Mouse (Mus musculus) heart, embryonic 15.5 days (tissue): ENCODE measurements at regions not wholly inside any gene's neighbourhood (a gene's known extent, or its start where the extent isn't known, plus 50 kb on each side); places are given as distances from the start of the nearest gene placed in this dataset.
A peak's percentile ranks its signal among the peaks of the same experiment; 100 is the strongest.

Experiments
- ATAC-seq: fragments of 200-750 bp; cut with Nextera tagmentation; replicated peaks from 2 replicates; pipeline ENCODE4 v1.8.0; 2017; ENCODE audit warnings: low read depth, moderate TSS enrichment; ENCODE audit not compliant: insufficient number of reproducible peaks, insufficient read depth, low FRiP score
- H3K27ac ChIP-seq: fragments of 300-500 bp; sonication (generic); 2 replicates; pipeline ENCODE4 v1.5.1; 2015; ENCODE audit warnings: mild to moderate bottlenecking, inconsistent platforms
- H3K27me3 ChIP-seq: fragments of 300-500 bp; sonication (generic); 2 replicates; pipeline ENCODE4 v1.6.1; 2015; ENCODE audit warnings: inconsistent platforms
- H3K36me3 ChIP-seq: fragments of 300-500 bp; sonication (generic); 2 replicates; pipeline ENCODE4 v1.6.1; 2015; ENCODE audit warnings: mild to moderate bottlenecking, inconsistent platforms
- H3K4me1 ChIP-seq: fragments of 300-500 bp; sonication (generic); replicated peaks from 2 replicates; pipeline ENCODE4 v1.6.1; 2015; ENCODE audit warnings: inconsistent platforms
- H3K4me2 ChIP-seq: fragments of 300-500 bp; sonication (generic); 2 replicates; pipeline ENCODE4 v1.6.1; 2015; ENCODE audit warnings: inconsistent platforms, mild to moderate bottlenecking, moderate library complexity
- H3K4me3 ChIP-seq: fragments of 300-500 bp; sonication (generic); 2 replicates; pipeline ENCODE4 v1.5.1; 2015; ENCODE audit warnings: mild to moderate bottlenecking, inconsistent platforms
- H3K9ac ChIP-seq: fragments of 300-500 bp; sonication (generic); 2 replicates; pipeline ENCODE4 v1.6.1; 2015; ENCODE audit warnings: mild to moderate bottlenecking, inconsistent platforms
- H3K9me3 ChIP-seq: fragments of 300-500 bp; sonication (generic); replicated peaks from 2 replicates; pipeline ENCODE4 v1.6.1; 2016; ENCODE audit warnings: inconsistent platforms
- WGBS: fragments of 180-500 bp; shearing (Covaris S2); methylation state at CpG from one replicate; pipeline ENCODE4 v1.1.7; 2015; ENCODE audit warnings: mixed read lengths; 5-methylcytosine and 5-hydroxymethylcytosine counted together

- Histone ChIP-seq H3K4me2 (no peak overlapping the region), H3K27ac (no peak overlapping the region), H3K4me3 (no peak overlapping the region), H3K27me3 (no peaks in the 10 kb centered on the region), H3K9me3 (no peaks in the 10 kb centered on the region), H3K9ac (no peak overlapping the region), H3K36me3 (no peaks in the 10 kb centered on the region), H3K4me1 (no peaks in the 10 kb centered on the region)
- 80% methylated on average over 9 of the region's 9 CpGs for WGBS
- no peak for ATAC-seq
Observed at GRCm38 (mm10) chr13:47768963-47769527, 492.0 kb upstream of the Id4 start.

GRCm38 (mm10) chr13:47777206-47778099, 483.6 kb upstream of the Id4 start:
- H3K4me1 ChIP-seq, result peaks cover 6% of the 10 kb centered on the region
- WGBS, result 42% methylated on average over 15 of the region's 15 CpGs
- peak overlapping the region; percentile 74 for H3K27ac ChIP-seq
- no peaks in the 10 kb centered on the region for H3K9me3 ChIP-seq
- H3K4me3 ChIP-seq, result peak overlapping the region; percentile 7; the same call in 1 of the 2 replicates
- no peak for ATAC-seq
- H3K36me3 ChIP-seq, result no peaks in the 10 kb centered on the region
- no peaks in the 10 kb centered on the region for H3K27me3 ChIP-seq
- H3K9ac ChIP-seq, result no peak overlapping the region
- H3K4me2 ChIP-seq, result peak overlapping the region; percentile 42

- no peaks in the 10 kb centered on the region for H3K36me3 ChIP-seq
- peaks cover 7% of the 10 kb centered on the region for H3K4me1 ChIP-seq
- no peaks in the 10 kb centered on the region for H3K9me3 ChIP-seq
- WGBS, result 61% methylated on average over 12 of the region's 14 CpGs
- H3K27ac ChIP-seq, result no peak overlapping the region
- no peaks in the 10 kb centered on the region for H3K27me3 ChIP-seq
- H3K4me2 ChIP-seq, result no peak overlapping the region
- ATAC-seq, result no peak
- H3K4me3 ChIP-seq, result no peak overlapping the region
- no peak overlapping the region for H3K9ac ChIP-seq
Observed at GRCm38 (mm10) chr13:47778218-47779009, 482.6 kb upstream of the Id4 start.

- 81% methylated on average over 3 of the region's 3 CpGs for WGBS
- H3K4me1 ChIP-seq, result 0 out of 2 replicates have a peak, but pooled peaks cover 2% of the 10 kb centered on the region
Observed at GRCm38 (mm10) chr13:47784406-47784805, 476.6 kb upstream of the Id4 start.

GRCm38 (mm10) chr13:47797859-47798258, 463.2 kb upstream of the Id4 start:
- no peak overlapping the region for H3K9ac ChIP-seq
- 59% methylated on average over 4 of the region's 4 CpGs for WGBS
- no peaks in the 10 kb centered on the region for H3K27me3 ChIP-seq
- H3K27ac ChIP-seq, result no peak overlapping the region
- no peak overlapping the region for H3K4me2 ChIP-seq
- H3K4me1 ChIP-seq, result no peaks in the 10 kb centered on the region
- H3K9me3 ChIP-seq, result no peaks in the 10 kb centered on the region
- H3K36me3 ChIP-seq, result no peaks in the 10 kb centered on the region
- H3K4me3 ChIP-seq, result no peak overlapping the region
- ATAC-seq, result no peak

More at GRCm38 (mm10) chr13:47784406-47784805, 476.6 kb upstream of the Id4 start:
- H3K9me3 ChIP-seq, result no peaks in the 10 kb centered on the region
- no peak overlapping the region for H3K27ac ChIP-seq
- H3K36me3 ChIP-seq, result no peaks in the 10 kb centered on the region
- H3K4me3 ChIP-seq, result no peak overlapping the region
- H3K27me3 ChIP-seq, result no peaks in the 10 kb centered on the region
- no peak overlapping the region for H3K9ac ChIP-seq
- no peak overlapping the region for H3K4me2 ChIP-seq
- no peak for ATAC-seq

GRCm38 (mm10) chr13:47811711-47812415, 449.2 kb upstream of the Id4 start:
- Histone ChIP-seq H3K9ac (no peak overlapping the region), H3K27me3 (no peaks in the 10 kb centered on the region), H3K9me3 (no peaks in the 10 kb centered on the region; the same call in 1 of the 2 replicates), H3K4me1 (no peaks in the 10 kb centered on the region), H3K27ac (no peak overlapping the region), H3K4me3 (no peak overlapping the region), H3K36me3 (no peaks in the 10 kb centered on the region), H3K4me2 (no peak overlapping the region)
- 59% methylated on average over 6 of the region's 6 CpGs for WGBS
- no peak for ATAC-seq

- Histone ChIP-seq H3K27me3 (no peaks in the 10 kb centered on the region), H3K36me3 (no peaks in the 10 kb centered on the region), H3K9ac (no peak overlapping the region), H3K4me3 (no peak overlapping the region), H3K27ac (no peak overlapping the region), H3K4me1 (0 out of 2 replicates have a peak, but pooled peaks cover 3% of the 10 kb centered on the region), H3K4me2 (no peak overlapping the region), H3K9me3 (no peaks in the 10 kb centered on the region)
- no peak for ATAC-seq
- WGBS, result 46% methylated on average over 9 of the region's 9 CpGs
Observed at GRCm38 (mm10) chr13:47818924-47819564, 442.0 kb upstream of the Id4 start.

- Histone ChIP-seq H3K4me1 (no peaks in the 10 kb centered on the region), H3K9ac (no peak overlapping the region), H3K36me3 (no peaks in the 10 kb centered on the region), H3K4me2 (no peak overlapping the region), H3K4me3 (no peak overlapping the region), H3K9me3 (no peaks in the 10 kb centered on the region), H3K27me3 (no peaks in the 10 kb centered on the region), H3K27ac (no peak overlapping the region)
- ATAC-seq, result no peak
- 34% methylated on average over 9 of the region's 9 CpGs for WGBS
Observed at GRCm38 (mm10) chr13:47836491-47836890, 424.5 kb upstream of the Id4 start.

- Histone ChIP-seq H3K4me2 (no peak overlapping the region), H3K27me3 (no peaks in the 10 kb centered on the region), H3K4me3 (no peak overlapping the region), H3K27ac (no peak overlapping the region), H3K4me1 (no peaks in the 10 kb centered on the region; the same call in 1 of the 2 replicates), H3K36me3 (no peaks in the 10 kb centered on the region), H3K9me3 (no peaks in the 10 kb centered on the region), H3K9ac (no peak overlapping the region)
- no peak for ATAC-seq
- 86% methylated on average over 8 of the region's 8 CpGs for WGBS
Observed at GRCm38 (mm10) chr13:47842418-47842817, 418.6 kb upstream of the Id4 start.

GRCm38 (mm10) chr13:47843011-47843410, 418.0 kb upstream of the Id4 start:
- Histone ChIP-seq H3K4me2 (no peak overlapping the region), H3K9ac (no peak overlapping the region), H3K4me3 (no peak overlapping the region), H3K36me3 (no peaks in the 10 kb centered on the region), H3K27ac (no peak overlapping the region), H3K27me3 (no peaks in the 10 kb centered on the region), H3K9me3 (no peaks in the 10 kb centered on the region), H3K4me1 (no peaks in the 10 kb centered on the region; the same call in 1 of the 2 replicates)
- WGBS, result 63% methylated on average over 9 of the region's 9 CpGs
- no peak for ATAC-seq
